Mouse (Mus musculus): Measurements from ENCODE around the gene Abcc4. TPM values are rescaled to one million over a fixed set of nuclear protein-coding genes. Genes with fewer than 3 reads are reported as not detected.
A peak's percentile ranks its signal among the peaks of the same experiment; 100 is the strongest.

Gene Abcc4
- total and polyA plus RNA-seq, 3 experiments = 10.5 to 25.2 (median 16.2) TPM

DNA sequence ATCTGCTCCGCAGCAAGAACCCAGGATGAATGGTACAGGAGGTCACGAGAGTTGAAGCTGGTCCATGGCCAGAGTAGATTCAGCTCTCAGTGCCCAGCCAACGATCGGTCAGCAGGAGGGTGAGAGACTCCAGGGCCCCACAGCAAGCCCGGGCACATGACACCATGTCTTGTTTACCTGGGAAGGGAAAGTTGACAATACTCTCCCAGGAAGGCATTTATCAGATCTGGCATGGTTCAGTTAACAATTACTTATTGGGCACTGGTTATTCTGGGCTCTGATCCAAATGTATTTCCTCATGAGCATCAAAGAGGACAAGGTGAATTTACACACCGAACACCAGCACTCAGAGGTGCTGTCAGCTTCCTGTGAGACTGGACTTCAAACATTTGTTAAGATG is 38.5 kb downstream of the Abcc4 start:
- Histone ChIP-seq H3K36me3 (replicated peaks) (peaks cover 83% of the 10 kb centered on the region), H3K4me3 (ENCODE audit: low read depth, low read length) (no peak overlapping the region), H3K4me1 (ENCODE audit: insufficient read depth, low read depth, low read length) (peaks cover 35% of the 10 kb centered on the region), H3K9me3 (replicated peaks) (no peaks in the 10 kb centered on the region), H3K27me3 (ENCODE audit: insufficient read depth, low read length) (no peaks in the 10 kb centered on the region)
- no peak for TF ChIP-seq CTCF (IDR thresholded peaks at IDR 0.05; ENCODE audit: low read depth, low read length)
- no peak for TF ChIP-seq POLR2AphosphoS5 (IDR thresholded peaks at IDR 0.05; ENCODE audit: insufficient replicate concordance, low read depth, low read length)
- no peak for TF ChIP-seq TAL1 (conservative IDR thresholded peaks at IDR 0.05; ENCODE audit: low read depth, low read length)
- no peak for TF ChIP-seq GATA1 (IDR thresholded peaks at IDR 0.05; ENCODE audit: borderline replicate concordance, low read length)
- TF ChIP-seq GATA2 (IDR thresholded peaks at IDR 0.05; ENCODE audit: borderline replicate concordance, low read depth, low read length) = no peak
- no peak for ATAC-seq (ENCODE audit: extremely low read depth, insufficient number of reproducible peaks, low FRiP score, poor library complexity, severe bottlenecking)
- no peak for DNase-seq (ENCODE audit: low spot score)

- peak; percentile 47 for ATAC-seq (ENCODE audit: extremely low read depth, insufficient number of reproducible peaks, low FRiP score, poor library complexity, severe bottlenecking)
- TF ChIP-seq GATA2 (IDR thresholded peaks at IDR 0.05; ENCODE audit: borderline replicate concordance, low read depth, low read length) = no peak
- no peak for TF ChIP-seq GATA1 (IDR thresholded peaks at IDR 0.05; ENCODE audit: borderline replicate concordance, low read length)
- TF ChIP-seq CTCF (IDR thresholded peaks at IDR 0.05; ENCODE audit: low read depth, low read length) = no peak
- TF ChIP-seq POLR2AphosphoS5 (IDR thresholded peaks at IDR 0.05; ENCODE audit: insufficient replicate concordance, low read depth, low read length) = no peak
- TF ChIP-seq TAL1 (conservative IDR thresholded peaks at IDR 0.05; ENCODE audit: low read depth, low read length) = no peak
Observed at GRCm38 (mm10) chr14:118664661-118665060, 41.4 kb downstream of the Abcc4 start.

GRCm38 (mm10) chr14:118662625-118663276 is 43.3 kb downstream of the Abcc4 start:
- H3K9me3 ChIP-seq (replicated peaks) = no peaks in the 10 kb centered on the region
- no peak for ATAC-seq (ENCODE audit: extremely low read depth, insufficient number of reproducible peaks, low FRiP score, poor library complexity, severe bottlenecking)
- H3K4me1 ChIP-seq (ENCODE audit: insufficient read depth, low read depth, low read length) = peaks cover 51% of the 10 kb centered on the region

More at GRCm38 (mm10) chr14:118664661-118665060, 41.4 kb downstream of the Abcc4 start:
- Histone ChIP-seq H3K27me3 (ENCODE audit: insufficient read depth, low read length) (no peaks in the 10 kb centered on the region), H3K36me3 (replicated peaks) (peaks cover 90% of the 10 kb centered on the region), H3K9me3 (replicated peaks) (no peaks in the 10 kb centered on the region), H3K4me1 (ENCODE audit: insufficient read depth, low read depth, low read length) (peaks cover 36% of the 10 kb centered on the region), H3K4me3 (ENCODE audit: low read depth, low read length) (no peak overlapping the region)
- no peak for DNase-seq (ENCODE audit: low spot score)

DNA sequence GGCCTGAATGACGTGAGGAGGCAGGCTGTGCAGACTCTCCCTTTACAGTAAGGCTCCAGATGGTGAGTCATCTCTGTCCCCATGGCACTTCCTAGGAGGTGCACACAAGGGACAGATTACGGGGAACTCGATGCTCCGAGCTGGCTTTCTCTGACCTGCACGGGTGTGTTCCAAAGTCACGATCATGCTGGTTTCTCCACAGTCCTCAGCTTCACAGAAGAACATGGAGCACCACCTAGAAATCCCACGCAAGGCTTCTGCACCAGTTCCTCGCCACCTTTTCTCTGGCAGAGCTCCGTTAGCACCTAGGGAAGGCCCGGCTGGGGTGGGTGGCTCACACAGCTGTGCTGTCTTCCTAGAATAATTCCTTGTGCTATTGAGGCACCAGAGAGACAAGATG is 43.9 kb downstream of the Abcc4 start:
- H3K36me3 ChIP-seq (replicated peaks) = peaks cover 88% of the 10 kb centered on the region

More at GRCm38 (mm10) chr14:118662625-118663276, 43.3 kb downstream of the Abcc4 start:
- TF ChIP-seq GATA1 (IDR thresholded peaks at IDR 0.05; ENCODE audit: borderline replicate concordance, low read length) = no peak
- TF ChIP-seq CTCF (IDR thresholded peaks at IDR 0.05; ENCODE audit: low read depth, low read length) = no peak
- no peak for TF ChIP-seq GATA2 (IDR thresholded peaks at IDR 0.05; ENCODE audit: borderline replicate concordance, low read depth, low read length)
- Histone ChIP-seq H3K4me3 (ENCODE audit: low read depth, low read length) (no peak overlapping the region), H3K27me3 (ENCODE audit: insufficient read depth, low read length) (no peaks in the 10 kb centered on the region), H3K36me3 (replicated peaks) (peaks cover 91% of the 10 kb centered on the region)
- DNase-seq (ENCODE audit: low spot score) = no peak

GRCm38 (mm10) chr14:118659230-118659629 is 46.8 kb downstream of the Abcc4 start:
- Histone ChIP-seq H3K9me3 (replicated peaks) (no peaks in the 10 kb centered on the region), H3K27me3 (ENCODE audit: insufficient read depth, low read length) (no peaks in the 10 kb centered on the region), H3K36me3 (replicated peaks) (peaks cover 84% of the 10 kb centered on the region), H3K4me3 (ENCODE audit: low read depth, low read length) (no peak overlapping the region), H3K4me1 (ENCODE audit: insufficient read depth, low read depth, low read length) (peaks cover 60% of the 10 kb centered on the region)
- ATAC-seq (ENCODE audit: extremely low read depth, insufficient number of reproducible peaks, low FRiP score, poor library complexity, severe bottlenecking) = no peak
- DNase-seq (ENCODE audit: low spot score) = no peak
- TF ChIP-seq POLR2AphosphoS5 (IDR thresholded peaks at IDR 0.05; ENCODE audit: insufficient replicate concordance, low read depth, low read length) (no peak), CTCF (IDR thresholded peaks at IDR 0.05; ENCODE audit: low read depth, low read length) (no peak), GATA1 (IDR thresholded peaks at IDR 0.05; ENCODE audit: borderline replicate concordance, low read length) (no peak), TAL1 (conservative IDR thresholded peaks at IDR 0.05; ENCODE audit: low read depth, low read length) (no peak), GATA2 (IDR thresholded peaks at IDR 0.05; ENCODE audit: borderline replicate concordance, low read depth, low read length) (no peak)

More for the DNA sequence above, 43.9 kb downstream of the Abcc4 start:
- Histone ChIP-seq H3K4me3 (ENCODE audit: low read depth, low read length) (no peak overlapping the region), H3K9me3 (replicated peaks) (no peaks in the 10 kb centered on the region), H3K4me1 (ENCODE audit: insufficient read depth, low read depth, low read length) (peaks cover 57% of the 10 kb centered on the region), H3K27me3 (ENCODE audit: insufficient read depth, low read length) (no peaks in the 10 kb centered on the region)
- DNase-seq (ENCODE audit: low spot score) = no peak
- TF ChIP-seq TAL1 (conservative IDR thresholded peaks at IDR 0.05; ENCODE audit: low read depth, low read length) (no peak), CTCF (IDR thresholded peaks at IDR 0.05; ENCODE audit: low read depth, low read length) (no peak), GATA2 (IDR thresholded peaks at IDR 0.05; ENCODE audit: borderline replicate concordance, low read depth, low read length) (no peak), POLR2AphosphoS5 (IDR thresholded peaks at IDR 0.05; ENCODE audit: insufficient replicate concordance, low read depth, low read length) (no peak), GATA1 (IDR thresholded peaks at IDR 0.05; ENCODE audit: borderline replicate concordance, low read length) (no peak)
- ATAC-seq (ENCODE audit: extremely low read depth, insufficient number of reproducible peaks, low FRiP score, poor library complexity, severe bottlenecking) = no peak

- Histone ChIP-seq H3K4me3 (ENCODE audit: low read depth, low read length) (no peak overlapping the region), H3K36me3 (replicated peaks) (peaks cover 83% of the 10 kb centered on the region), H3K9me3 (replicated peaks) (no peaks in the 10 kb centered on the region), H3K4me1 (ENCODE audit: insufficient read depth, low read depth, low read length) (peaks cover 55% of the 10 kb centered on the region), H3K27me3 (ENCODE audit: insufficient read depth, low read length) (no peaks in the 10 kb centered on the region)
- DNase-seq (ENCODE audit: low spot score) (no peak), ATAC-seq (ENCODE audit: extremely low read depth, insufficient number of reproducible peaks, low FRiP score, poor library complexity, severe bottlenecking) (no peak)
- TF ChIP-seq GATA2 (IDR thresholded peaks at IDR 0.05; ENCODE audit: borderline replicate concordance, low read depth, low read length) (no peak), TAL1 (conservative IDR thresholded peaks at IDR 0.05; ENCODE audit: low read depth, low read length) (no peak), POLR2AphosphoS5 (IDR thresholded peaks at IDR 0.05; ENCODE audit: insufficient replicate concordance, low read depth, low read length) (no peak), CTCF (IDR thresholded peaks at IDR 0.05; ENCODE audit: low read depth, low read length) (no peak), GATA1 (IDR thresholded peaks at IDR 0.05; ENCODE audit: borderline replicate concordance, low read length) (no peak)
Observed at GRCm38 (mm10) chr14:118658328-118658692, 47.7 kb downstream of the Abcc4 start.
